In the genomic region with DNA sequence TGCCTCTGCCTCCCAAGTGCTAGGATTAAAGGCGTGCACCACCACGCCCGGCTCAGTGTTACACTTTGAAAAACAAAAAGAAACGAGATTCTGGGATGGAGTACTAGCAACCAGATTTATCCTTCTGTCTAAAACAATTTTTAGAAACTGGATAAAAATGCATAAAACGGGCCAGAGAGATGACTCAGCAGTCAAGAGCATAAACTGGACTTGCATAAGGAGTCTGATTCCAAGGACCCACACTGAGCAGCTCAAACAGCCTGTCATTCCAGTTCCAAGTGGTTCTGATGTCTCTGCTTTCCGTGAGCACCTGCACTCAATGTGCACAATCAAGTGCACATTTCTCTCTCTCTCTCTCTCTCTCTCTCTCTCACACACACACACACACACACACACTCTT, we compare ENCODE assay signal across 18 mouse cellular contexts. TPM values are rescaled to one million over a fixed set of nuclear protein-coding genes. Genes with fewer than 3 reads are reported as not detected.
DNase-seq lines count a peak whose midpoint lies in the region; ATAC-seq lines count a peak whose summit lies in the region.
"Had no signal": no experiment of that assay in that cellular context is flagged by ENCODE, and none has a peak within 500 bp of the region (broad histone marks: within the 10 kb centered on the region; RNA-seq: fewer than 3 reads in every experiment).

No protein-coding gene starts in this region.

- DNase-seq in frontal cortex, adult 2 months (ENCODE audit: extremely low spot score in 1 of 2, low spot score in 1 of 2), result peak; percentile 51 to 69
- DNase-seq in frontal cortex, postnatal 10 days (ENCODE audit: low spot score in 2 of 2), result no peak
- peak; percentile 42 for DNase-seq in lung, postnatal 36 days
- DNase-seq in lung, postnatal 10 days, result no peak
- DNase-seq in cerebellum, adult 18-20 months, result peak; percentile 39 to 63
- DNase-seq in fibroblast of lung, adult 2 months (ENCODE audit: low read depth), result peak; percentile 73
- DNase-seq: gastrocnemius, postnatal 36 days; heart, postnatal 4 days; liver; lung, embryonic 14.5 days; retina, postnatal 1 day; thymus, adult 18-20 months had no signal

- ATAC-seq in inflammation-experienced regulatory T-cells, adult 6 months, result no peak

RNA-seq across cellular contexts. Expression of a gene that starts 22.9 kb away (rescaled TPM):
- not detected in 2 replicates for polyA plus RNA-seq in frontal cortex, adult 2 months (2012; rRNA removed)
- polyA plus RNA-seq in inflammation-experienced regulatory T-cells, adult 6 months (2017; shearing (Covaris generic)), result not detected
- polyA plus RNA-seq: embryonic facial prominence, embryonic 12.5 days; forebrain, embryonic 11.5 days; heart, embryonic 12.5 days; kidney, embryonic 14.5 days; lung, embryonic 14.5 days; neural tube, embryonic 14.5 days had no signal

RNA-seq across cellular contexts. Expression of a gene that starts 34.0 kb away (rescaled TPM):
- polyA plus RNA-seq in frontal cortex, adult 2 months (2012; rRNA removed), result 29.1 and 29.2 TPM in 2 replicates
- 10 to 100 TPM; 15.4 to 16.6 (median 15.8) TPM for polyA plus RNA-seq in inflammation-experienced regulatory T-cells, adult 6 months (2017; shearing (Covaris generic))

Comparison
In these comparisons a context has a peak if more than half of its experiments do, and no peak if none do; other contexts are left out.
1. DNase-seq: peak in frontal cortex, adult 2 months (2 of 2), lung, postnatal 36 days (single experiment), cerebellum, adult 18-20 months (2 of 2) and fibroblast of lung, adult 2 months (single experiment); none in frontal cortex, postnatal 10 days (0 of 2) and lung, postnatal 10 days (single experiment).